Mouse (Mus musculus) cortical plate, adult 2 months (tissue): ENCODE data around the gene Itpr2.

Experiments
- CTCF ChIP-seq: fragments of 200-500 bp; IDR thresholded peaks from 2 replicates; pipeline ENCODE4 v1.5.1; 2011; ENCODE audit warnings: mild to moderate bottlenecking, control low read depth, low read length; ENCODE audit not compliant: insufficient read depth; ENCODE audit errors: extremely low read depth
- POLR2A ChIP-seq: fragments of 200-500 bp; IDR thresholded peaks from 2 replicates; pipeline ENCODE4 v1.6.1; 2011; ENCODE audit warnings: mild to moderate bottlenecking, low read length, control low read depth; ENCODE audit not compliant: insufficient read depth; ENCODE audit errors: extremely low read depth

GRCm38 (mm10) chr6:146298712-146299111, 203.3 kb downstream of the Itpr2 start:
- no peak for TF ChIP-seq POLR2A
- no peak for TF ChIP-seq CTCF
